Mouse (Mus musculus) stomach, embryonic 16.5 days (tissue): ENCODE measurements around the gene H1foo. TPM values are rescaled to one million over a fixed set of nuclear protein-coding genes. Genes with fewer than 3 reads are reported as not detected.
A peak's percentile ranks its signal among the peaks of the same experiment; 100 is the strongest.

Experiments
- ATAC-seq: fragments of 200-750 bp; cut with Nextera tagmentation; 2 replicates; pipeline ENCODE4 v1.8.0; 2017; ENCODE audit warnings: moderate number of reproducible peaks, moderate TSS enrichment; ENCODE audit not compliant: insufficient read depth, low FRiP score
- H3K27ac ChIP-seq: fragments of 300-500 bp; sonication (generic); 2 replicates; pipeline ENCODE4 v1.5.1; 2014; ENCODE audit warnings: low read length
- H3K27me3 ChIP-seq: fragments of 300-500 bp; sonication (generic); 2 replicates; pipeline ENCODE4 v1.6.1; 2014; ENCODE audit warnings: low read length, control low read depth, mixed read lengths; ENCODE audit not compliant: control insufficient read depth, insufficient read depth
- H3K36me3 ChIP-seq: fragments of 300-500 bp; sonication (generic); 2 replicates; pipeline ENCODE4 v1.6.1; 2014; ENCODE audit warnings: low read length; ENCODE audit not compliant: control insufficient read depth, insufficient read depth
- H3K4me1 ChIP-seq: fragments of 300-500 bp; sonication (generic); 2 replicates; pipeline ENCODE4 v1.6.1; 2014; ENCODE audit warnings: low read length, control low read depth, mixed read lengths; ENCODE audit not compliant: control insufficient read depth, insufficient read depth
- H3K4me2 ChIP-seq: fragments of 300-500 bp; sonication (generic); 2 replicates; pipeline ENCODE4 v1.6.1; 2014; ENCODE audit warnings: low read depth, low read length, mixed read lengths
- H3K4me3 ChIP-seq: fragments of 300-500 bp; sonication (generic); replicated peaks from 2 replicates; pipeline ENCODE4 v1.5.1; 2014; ENCODE audit warnings: mild to moderate bottlenecking, low read length
- H3K9ac ChIP-seq: fragments of 300-500 bp; sonication (generic); 2 replicates; pipeline ENCODE4 v1.6.1; 2014; ENCODE audit warnings: low read length
- H3K9me3 ChIP-seq: fragments of 300-500 bp; sonication (generic); replicated peaks from 2 replicates; pipeline ENCODE4 v1.6.1; 2016; ENCODE audit warnings: low read length, control low read depth; ENCODE audit not compliant: control insufficient read depth
- WGBS: fragments of 180-500 bp; shearing (Covaris S2); extraction: QIAGEN DNeasy Blood & Tissue Kit; methylation state at CpG from one replicate; pipeline ENCODE4 v1.1.7; 2014; 5-methylcytosine and 5-hydroxymethylcytosine counted together
- polyA plus RNA-seq: library from polyadenylated mRNA; unstranded; fragments of >200 nt; fragmentation: Nextera tagmentation; extraction: Ambion mirVana; gene quantifications from 2 replicates; pipeline ENCODE4 v1.2.1, GENCODE M21; 2015

The H1foo gene
- polyA plus RNA-seq, 1 experiment from 2014 or later: not detected

DNA sequence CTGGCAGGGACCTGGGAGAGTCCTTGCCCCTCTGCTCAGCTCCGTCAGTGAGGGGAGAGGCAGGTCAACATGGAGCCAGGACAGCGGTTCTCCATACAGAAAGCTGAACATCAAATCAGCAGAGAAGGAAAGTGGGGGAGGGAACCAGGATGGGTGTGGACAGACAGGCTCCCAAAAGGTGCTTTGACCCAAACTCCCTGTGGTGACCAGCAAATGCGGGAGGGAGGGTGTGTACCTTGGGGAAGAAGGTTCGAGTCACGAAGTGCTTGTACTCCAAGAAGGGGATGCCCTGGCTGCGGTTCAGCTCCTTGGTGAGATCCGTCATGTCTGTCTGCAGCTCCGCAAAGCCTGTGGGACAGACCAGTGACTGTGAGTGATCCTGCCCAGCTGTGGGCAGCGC, 18.9 kb downstream of the H1foo start:
- ATAC-seq: no peak
- Histone ChIP-seq H3K9ac (no peak overlapping the region), H3K4me1 (peaks cover 12% of the 10 kb centered on the region), H3K4me3 (no peak overlapping the region), H3K27ac (no peak overlapping the region), H3K4me2 (no peak overlapping the region), H3K27me3 (no peaks in the 10 kb centered on the region), H3K36me3 (no peaks in the 10 kb centered on the region), H3K9me3 (no peaks in the 10 kb centered on the region)
- WGBS: 77% methylated on average over 9 of the region's 9 CpGs

DNA sequence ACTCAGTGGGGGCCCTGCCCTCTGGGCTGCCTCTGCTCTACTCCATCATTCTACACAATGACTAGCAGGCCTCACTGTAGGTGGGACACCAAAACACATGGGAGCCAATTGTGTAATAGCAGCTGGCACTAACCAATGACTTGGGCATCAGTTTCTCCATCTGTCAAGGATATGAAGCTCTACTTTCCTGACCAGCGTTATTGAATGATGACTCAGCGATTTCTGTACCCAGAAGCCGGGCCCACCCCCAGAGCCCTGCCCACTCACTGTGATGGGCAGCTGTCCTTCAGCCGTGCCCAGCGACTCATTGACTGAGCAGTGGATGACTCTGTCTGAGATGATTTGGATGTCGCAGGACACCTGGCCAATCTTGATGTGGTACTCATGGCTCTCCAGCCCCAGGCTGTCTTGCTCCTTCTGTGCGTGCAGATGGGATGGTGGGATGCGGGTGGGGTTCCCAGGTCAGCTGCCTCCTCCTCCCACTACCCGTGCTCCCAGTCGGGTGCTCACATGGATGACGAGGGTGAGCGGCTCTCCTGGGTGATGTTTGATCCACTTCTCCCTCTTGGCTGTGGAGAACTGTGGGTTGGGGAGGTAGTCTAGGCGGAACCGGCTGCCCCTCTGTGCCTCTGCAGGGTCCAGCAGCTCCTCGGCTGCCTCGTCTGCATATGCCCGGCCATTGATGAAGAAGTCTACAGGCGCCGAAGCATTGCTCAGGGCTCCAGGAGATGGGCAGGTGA, 21.7 kb downstream of the H1foo start:
- Histone ChIP-seq H3K4me2 (no peak overlapping the region), H3K36me3 (no peaks in the 10 kb centered on the region), H3K27me3 (no peaks in the 10 kb centered on the region), H3K4me1 (peaks cover under 1% of the 10 kb centered on the region), H3K4me3 (no peak overlapping the region), H3K9me3 (no peaks in the 10 kb centered on the region), H3K9ac (no peak overlapping the region), H3K27ac (no peak overlapping the region)
- ATAC-seq: no peak
- WGBS: 94% methylated on average over 19 of the region's 19 CpGs

DNA sequence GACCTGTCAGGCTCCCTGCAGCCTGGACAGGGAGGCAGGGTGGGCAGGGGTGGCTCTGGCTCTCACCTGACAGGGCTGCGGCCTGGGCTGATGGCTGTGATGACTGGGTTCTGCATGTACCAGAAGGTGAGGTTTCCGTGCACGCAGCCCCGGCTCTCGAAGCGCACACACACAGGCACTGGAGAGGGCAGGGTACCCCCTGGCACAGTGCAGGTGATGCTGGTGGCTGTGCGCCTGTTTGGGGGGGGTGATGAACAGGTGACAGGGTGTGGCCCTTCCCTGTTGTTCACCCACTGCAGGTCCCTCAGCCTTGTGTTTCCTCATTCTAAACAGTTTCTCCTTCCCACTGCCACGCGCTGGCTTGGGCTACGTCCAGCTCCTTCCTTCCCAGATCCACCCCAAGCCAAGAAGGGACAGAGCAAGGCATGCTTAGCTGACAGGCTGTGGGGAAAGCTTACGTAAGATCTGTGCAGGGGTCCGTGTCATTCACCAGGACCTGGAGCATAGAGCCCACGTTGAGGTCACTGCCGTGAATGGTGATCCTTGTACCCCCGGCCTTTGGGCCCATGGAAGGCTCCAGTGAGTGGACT, 22.6 kb downstream of the H1foo start:
- no peak for ATAC-seq
- 92% methylated on average over 15 of the region's 15 CpGs for WGBS
- no peak overlapping the region for H3K27ac ChIP-seq

DNA sequence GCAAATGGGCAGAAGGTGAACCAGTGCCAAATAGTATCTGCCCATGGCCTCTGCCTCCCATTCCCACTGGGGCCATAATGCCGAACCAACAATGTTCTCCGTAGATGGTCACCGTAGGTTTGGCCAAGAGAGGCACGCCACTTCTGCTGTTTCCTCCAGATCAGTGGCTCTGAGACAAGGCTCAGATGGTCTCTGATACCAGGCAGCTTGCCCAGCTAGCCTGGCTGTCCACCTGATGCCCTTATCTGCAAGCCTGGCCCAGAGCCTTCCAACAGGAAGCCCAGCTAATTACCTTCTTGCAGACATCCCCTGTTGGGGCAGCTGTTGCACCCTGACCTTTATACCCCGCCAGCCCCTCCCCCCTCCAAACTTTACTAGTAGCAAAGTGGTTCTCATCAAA, 23.3 kb downstream of the H1foo start:
- Histone ChIP-seq H3K4me3 (no peak overlapping the region), H3K9me3 (no peaks in the 10 kb centered on the region), H3K9ac (no peak overlapping the region), H3K4me1 (peaks cover 16% of the 10 kb centered on the region), H3K36me3 (no peaks in the 10 kb centered on the region), H3K27ac (no peak overlapping the region), H3K4me2 (no peak overlapping the region), H3K27me3 (no peaks in the 10 kb centered on the region)
- WGBS: 75% methylated on average over 5 of the region's 5 CpGs
- no peak for ATAC-seq

More for the DNA sequence above, 22.6 kb downstream of the H1foo start:
- Histone ChIP-seq H3K27me3 (no peaks in the 10 kb centered on the region), H3K36me3 (no peaks in the 10 kb centered on the region), H3K4me3 (no peak overlapping the region), H3K9me3 (no peaks in the 10 kb centered on the region), H3K4me2 (no peak overlapping the region), H3K9ac (no peak overlapping the region), H3K4me1 (peaks cover 11% of the 10 kb centered on the region)

DNA sequence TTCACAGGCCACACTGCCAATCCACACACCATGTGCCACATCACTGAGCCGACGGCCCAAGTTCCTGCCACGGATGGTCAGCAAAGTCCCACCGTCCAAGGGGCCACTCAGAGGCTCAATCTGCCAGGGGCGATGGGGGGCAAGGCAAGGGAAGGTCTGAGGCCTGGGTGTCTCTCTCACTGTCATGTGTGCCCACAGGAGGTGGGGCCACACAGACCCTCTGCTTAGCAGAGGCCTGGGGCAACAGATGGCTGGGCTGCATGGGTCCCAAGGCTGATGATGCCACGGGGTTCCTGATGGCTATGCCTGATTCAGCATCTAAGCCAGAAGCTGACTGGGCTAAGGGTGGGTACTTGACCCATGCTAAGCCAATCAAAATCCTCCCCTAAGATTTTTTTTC, 24.0 kb downstream of the H1foo start:
- H3K9ac ChIP-seq: no peak overlapping the region
- WGBS: 83% methylated on average over 6 of the region's 6 CpGs
- no peaks in the 10 kb centered on the region for H3K36me3 ChIP-seq

DNA sequence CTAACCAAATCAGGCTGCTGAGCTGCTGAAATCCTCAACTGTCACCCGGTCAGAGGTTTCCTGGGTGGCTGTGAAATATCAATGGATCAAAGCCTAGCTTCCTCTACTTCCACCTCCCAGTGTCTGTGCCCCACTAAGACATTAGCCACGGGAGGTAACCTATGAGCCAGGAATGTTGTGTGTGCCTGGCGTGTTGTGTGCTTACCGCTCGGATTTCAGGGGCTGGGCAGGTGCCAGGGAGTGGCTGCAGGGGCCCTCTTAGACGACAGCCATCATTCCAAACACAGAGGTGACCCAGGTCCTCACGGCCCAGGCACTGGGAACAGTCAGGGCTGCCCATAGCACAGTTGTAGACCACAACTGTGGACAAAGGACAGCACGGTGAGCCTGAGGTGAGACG, 24.4 kb downstream of the H1foo start:
- H3K27ac ChIP-seq: no peak overlapping the region
- H3K27me3 ChIP-seq: no peaks in the 10 kb centered on the region
- ATAC-seq: no peak
- no peak overlapping the region for H3K9ac ChIP-seq
- peaks cover 16% of the 10 kb centered on the region for H3K4me1 ChIP-seq
- no peaks in the 10 kb centered on the region for H3K36me3 ChIP-seq
- 74% methylated on average over 9 of the region's 9 CpGs for WGBS
- H3K4me2 ChIP-seq: no peak overlapping the region
- H3K4me3 ChIP-seq: no peak overlapping the region
- no peaks in the 10 kb centered on the region for H3K9me3 ChIP-seq

More for the DNA sequence above, 24.0 kb downstream of the H1foo start:
- no peak overlapping the region for H3K4me3 ChIP-seq
- no peak overlapping the region for H3K27ac ChIP-seq
- no peaks in the 10 kb centered on the region for H3K9me3 ChIP-seq
- ATAC-seq: no peak
- H3K4me2 ChIP-seq: no peak overlapping the region
- no peaks in the 10 kb centered on the region for H3K27me3 ChIP-seq
- peaks cover 16% of the 10 kb centered on the region for H3K4me1 ChIP-seq

DNA sequence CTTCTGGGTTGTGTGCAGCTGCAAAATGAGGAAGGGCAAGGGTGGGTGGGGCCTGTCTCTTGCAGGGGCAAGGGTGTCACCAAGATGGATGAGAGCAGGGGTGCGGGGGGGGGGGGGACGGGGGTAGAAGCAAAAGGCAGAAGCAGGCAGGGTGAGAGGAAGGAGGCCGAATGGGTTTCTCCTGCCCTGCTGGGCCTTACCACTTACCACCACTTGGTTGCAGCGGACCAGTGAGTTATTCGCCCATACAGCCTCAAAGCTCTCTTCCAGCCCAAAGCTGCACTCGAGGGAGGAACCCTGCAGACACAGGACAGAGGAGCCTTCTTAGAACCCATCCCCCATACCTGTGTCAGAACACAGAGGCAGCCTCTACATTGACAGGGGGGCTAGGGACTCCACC, 25.2 kb downstream of the H1foo start:
- no peak overlapping the region for H3K4me3 ChIP-seq
- H3K9ac ChIP-seq: no peak overlapping the region
- no peak overlapping the region for H3K27ac ChIP-seq
- no peak overlapping the region for H3K4me2 ChIP-seq
- no peaks in the 10 kb centered on the region for H3K36me3 ChIP-seq
- WGBS: 52% methylated on average over 4 of the region's 6 CpGs
- peaks cover 16% of the 10 kb centered on the region for H3K4me1 ChIP-seq
- ATAC-seq: no peak
- H3K27me3 ChIP-seq: no peaks in the 10 kb centered on the region
- H3K9me3 ChIP-seq: no peaks in the 10 kb centered on the region

DNA sequence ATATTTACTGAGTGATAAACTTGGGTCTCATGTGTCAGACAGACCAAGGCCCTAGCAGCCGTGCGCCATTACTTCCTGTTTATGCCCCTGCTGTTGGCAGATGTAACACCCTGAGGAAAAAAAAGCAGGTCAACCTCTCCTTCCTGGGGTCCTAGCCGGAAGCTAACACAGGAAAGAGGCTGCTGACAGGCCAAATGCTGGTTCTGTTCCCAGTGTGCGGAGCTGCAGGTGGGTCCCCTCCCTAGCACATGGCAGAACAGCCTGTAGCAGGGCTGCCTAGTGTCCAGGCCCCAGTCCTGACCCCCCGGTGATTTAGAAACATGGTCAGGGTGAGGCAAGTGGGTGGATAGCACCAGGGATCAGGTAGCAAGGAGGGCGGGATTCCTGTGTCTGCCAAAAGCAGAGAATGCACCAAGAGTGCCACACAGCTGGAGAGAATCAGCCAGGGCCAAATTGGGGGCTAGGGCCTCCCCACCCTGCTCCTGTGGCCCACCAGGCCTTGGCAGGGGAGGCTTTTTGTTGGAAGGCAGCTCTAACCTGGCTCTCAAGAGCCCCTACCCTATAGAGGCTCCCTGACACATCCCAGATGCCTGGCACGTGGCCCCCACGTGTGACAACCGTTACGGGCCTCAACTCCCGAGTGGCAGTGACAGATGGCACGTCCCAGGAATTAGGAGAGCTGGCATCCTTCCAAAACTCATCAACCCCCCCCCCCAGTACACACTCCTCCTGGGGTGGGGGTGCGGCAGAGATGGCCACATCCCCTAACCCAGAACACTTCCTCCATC, 26.7 kb downstream of the H1foo start:
- Histone ChIP-seq H3K4me3 (no peak overlapping the region), H3K27me3 (no peaks in the 10 kb centered on the region), H3K9ac (peak overlapping the region; percentile 24; the same call in 1 of the 2 replicates), H3K4me1 (peaks cover 16% of the 10 kb centered on the region), H3K36me3 (no peaks in the 10 kb centered on the region), H3K27ac (no peak overlapping the region), H3K9me3 (no peaks in the 10 kb centered on the region), H3K4me2 (no peak overlapping the region)
- WGBS: 45% methylated on average over 13 of the region's 13 CpGs
- no peak for ATAC-seq
